Mouse (Mus musculus): Measurements from ENCODE around the gene Spcs1.

The Spcs1 gene

DNA sequence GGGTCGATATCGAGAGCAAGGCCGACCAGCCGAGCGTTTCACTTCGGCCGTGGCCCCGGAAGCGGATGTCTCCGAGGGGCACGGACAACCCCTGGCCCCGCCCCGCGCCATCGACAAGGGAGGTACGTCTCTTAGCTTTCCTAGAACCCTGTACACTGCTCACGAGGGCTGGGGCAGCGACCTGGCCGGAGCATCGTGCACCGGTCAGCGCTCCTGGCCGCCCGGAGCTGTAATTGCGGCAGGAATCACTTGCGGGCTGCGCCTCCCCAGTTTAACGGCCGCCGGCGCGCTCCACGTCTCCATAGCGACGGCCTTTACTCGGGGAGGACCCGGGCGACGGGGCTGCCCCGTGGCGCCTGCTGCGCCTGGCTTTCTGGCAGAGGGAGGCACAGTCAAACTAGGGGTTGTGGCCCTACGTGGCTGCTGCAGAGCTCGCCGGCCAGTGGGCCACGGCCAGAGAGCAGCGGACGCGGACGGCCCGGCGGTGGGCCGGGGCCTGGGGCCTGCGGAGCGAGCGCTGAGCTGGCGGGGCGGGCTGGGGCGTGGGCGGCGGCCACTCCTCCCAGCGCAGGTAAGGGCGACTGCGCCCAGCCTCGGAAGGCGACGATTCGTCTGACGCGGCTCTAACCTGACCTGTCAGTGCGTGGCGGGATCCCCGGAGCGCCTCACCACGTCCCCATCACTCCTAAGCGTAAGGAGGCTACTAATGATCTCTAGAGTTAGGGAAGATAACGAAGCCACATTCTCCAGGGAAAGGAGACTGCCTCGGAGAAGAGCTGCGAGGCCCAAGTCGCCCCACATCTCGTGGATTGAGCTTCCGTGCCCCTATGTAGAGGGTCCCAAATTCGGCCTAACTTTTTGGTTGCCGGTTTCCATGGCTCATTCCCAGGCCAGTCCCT is at the start of gene Spcs1, which contains the start of gene Glt8d1:
TSS of gene Spcs1 (minus strand) at position 366 of the 899 bp plus-strand sequence.
TSS of gene Glt8d1 (plus strand) at position 94 of the 899 bp plus-strand sequence.
- peak; percentile 82 for DNase-seq (ENCODE audit: low spot score)

DNA sequence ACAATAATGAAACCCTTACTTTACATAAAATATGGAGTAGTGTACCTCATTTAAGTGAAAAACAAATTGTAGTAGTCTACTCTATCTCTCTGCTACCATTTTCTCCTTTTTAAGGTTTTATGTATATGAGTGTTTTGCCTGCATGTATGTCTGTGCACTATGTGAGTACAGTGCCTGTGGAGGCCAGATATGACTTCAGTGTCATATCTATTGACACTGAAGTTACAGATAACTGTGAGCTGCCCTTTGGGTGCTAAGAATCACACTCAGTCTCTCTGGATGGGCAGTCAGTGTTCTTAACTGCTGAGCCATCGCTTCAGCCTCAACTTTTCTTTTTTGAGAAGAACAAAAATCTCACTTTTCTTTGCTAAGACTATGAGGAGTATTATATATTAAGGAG is 44.3 kb upstream of the Spcs1 start:
- DNase-seq (ENCODE audit: low spot score): no peak

DNA sequence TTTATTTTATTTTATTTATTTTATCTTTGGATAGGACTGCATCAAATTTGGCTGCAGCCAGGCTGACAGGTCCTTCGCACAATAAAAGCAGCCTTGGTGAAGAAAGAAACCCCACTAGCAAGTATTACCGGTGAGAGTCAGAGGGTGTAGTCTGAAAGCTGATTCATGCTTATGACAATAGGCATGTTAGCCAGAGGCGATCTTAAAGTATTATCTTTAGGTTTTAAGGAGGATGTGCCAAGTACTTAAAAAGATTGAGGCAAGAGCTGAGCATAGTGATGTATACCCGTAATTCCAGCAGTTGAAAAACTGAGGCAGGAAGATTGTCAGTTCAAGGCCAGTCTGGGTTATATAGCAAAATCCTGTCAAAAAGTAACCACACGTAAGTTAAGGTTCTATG is 43.8 kb upstream of the Spcs1 start:
- DNase-seq (ENCODE audit: low spot score): no peak

DNA sequence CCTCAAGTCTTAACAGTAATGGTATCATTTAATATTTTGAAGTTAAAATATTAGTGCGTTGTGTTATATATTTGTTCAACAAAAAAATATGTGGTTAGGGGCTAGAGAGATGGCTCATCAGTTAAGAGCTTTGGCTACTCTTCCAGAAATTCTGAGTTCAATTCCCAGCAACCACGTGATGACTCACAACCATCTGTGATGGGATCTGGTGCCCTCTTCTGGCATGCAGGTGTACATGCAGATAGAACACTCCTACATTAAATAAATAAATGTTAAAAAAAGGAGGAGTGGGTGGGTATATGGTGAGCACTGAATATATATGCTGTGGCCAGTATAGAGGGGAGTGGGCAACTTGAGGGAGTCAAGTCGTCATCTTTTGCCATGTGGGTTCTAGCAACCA is 24.3 kb upstream of the Spcs1 start:
- no peak for DNase-seq (ENCODE audit: low spot score)

DNA sequence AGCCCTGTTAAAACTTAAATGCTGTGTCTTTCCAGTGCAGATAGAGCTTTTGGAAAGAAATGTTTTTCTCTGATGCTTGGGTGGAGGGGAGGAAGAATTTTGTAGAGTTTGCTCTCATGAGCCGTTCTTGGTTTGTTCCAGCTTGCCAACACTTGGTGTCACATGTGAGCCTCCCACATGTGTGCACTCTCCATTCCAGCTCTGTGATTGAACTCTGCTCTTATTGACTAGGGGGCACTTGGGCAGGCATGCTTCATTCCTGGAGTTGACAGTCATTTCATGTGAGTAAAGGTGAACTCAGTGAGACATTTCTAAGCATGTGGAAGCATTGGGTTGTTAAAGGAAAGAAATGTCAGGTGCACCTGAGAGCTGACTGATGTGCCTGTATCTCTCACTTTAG is 21.1 kb upstream of the Spcs1 start:
- DNase-seq (ENCODE audit: low spot score): no peak

DNA sequence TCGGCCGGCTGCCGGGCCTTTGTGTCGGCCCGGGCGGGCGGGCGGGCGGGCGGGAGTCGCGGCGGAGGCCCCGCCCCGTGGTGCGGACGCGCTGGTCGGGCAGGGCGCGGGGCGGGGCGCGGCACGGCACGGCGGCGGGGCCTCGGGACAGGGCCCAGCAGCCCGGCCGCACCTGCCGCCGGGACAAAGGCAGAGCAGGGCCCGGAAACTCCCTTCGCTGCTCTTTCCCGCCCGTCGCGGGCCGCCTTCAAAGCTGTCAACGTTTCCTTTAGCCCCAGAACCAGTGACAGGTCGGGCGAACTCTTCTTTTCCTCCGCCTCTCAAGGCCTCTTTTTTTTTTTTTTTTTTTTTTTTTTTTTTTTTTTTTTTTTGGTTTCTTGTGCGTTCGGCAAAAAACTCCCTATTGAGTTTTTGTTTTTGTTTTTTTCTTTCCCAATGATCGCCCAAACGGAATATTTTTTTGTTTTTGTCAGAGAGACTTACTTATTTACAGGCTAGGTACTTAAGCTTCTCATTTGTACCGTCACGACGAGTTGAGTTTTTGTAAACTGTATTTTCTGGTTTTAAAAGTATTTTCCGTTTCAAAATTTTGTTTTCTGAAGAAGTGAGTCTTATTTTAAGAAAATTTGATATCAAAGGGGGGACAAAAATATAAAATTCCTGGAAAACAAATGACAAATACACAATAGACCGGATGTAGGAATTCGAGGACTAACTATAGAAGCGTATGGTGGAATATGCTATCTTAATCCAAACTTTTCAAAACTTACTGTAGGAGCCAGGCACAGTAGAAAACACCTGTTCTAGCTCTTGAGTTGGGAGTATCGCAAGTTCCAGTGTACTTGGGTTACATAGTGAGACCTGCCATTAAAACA is 18.1 kb upstream of the Spcs1 start:
- DNase-seq (ENCODE audit: low spot score): peak; percentile 85

DNA sequence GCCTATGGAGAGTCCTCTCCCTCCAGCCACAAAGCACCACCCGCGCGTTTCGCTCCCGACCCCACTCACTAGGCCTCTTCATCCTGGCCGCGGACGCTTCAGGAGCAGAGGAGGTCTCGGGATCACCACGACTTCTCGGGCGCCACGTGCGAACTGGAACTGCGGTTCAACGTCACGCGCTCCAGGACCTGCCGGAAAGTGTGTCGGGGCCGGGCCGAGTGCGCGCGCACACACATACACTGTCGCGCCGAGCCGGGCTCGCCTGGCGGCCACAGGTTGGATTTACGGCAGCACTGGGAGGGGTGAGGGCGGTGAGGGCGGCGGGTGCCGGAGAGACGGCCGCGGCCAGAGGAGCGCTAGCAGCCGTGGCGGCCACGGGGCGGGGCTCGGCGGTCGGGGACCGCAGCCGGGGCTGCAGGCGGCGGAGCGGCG is 17.4 kb upstream of the Spcs1 start, which contains the start of the genes Pbrm1 and Gnl3:
TSS of gene Pbrm1 (plus strand) at position 279 of the 432 bp plus-strand sequence.
TSS of gene Gnl3 (minus strand) at position 293 of the 432 bp plus-strand sequence.
- DNase-seq (ENCODE audit: low spot score): peak; percentile 97

DNA sequence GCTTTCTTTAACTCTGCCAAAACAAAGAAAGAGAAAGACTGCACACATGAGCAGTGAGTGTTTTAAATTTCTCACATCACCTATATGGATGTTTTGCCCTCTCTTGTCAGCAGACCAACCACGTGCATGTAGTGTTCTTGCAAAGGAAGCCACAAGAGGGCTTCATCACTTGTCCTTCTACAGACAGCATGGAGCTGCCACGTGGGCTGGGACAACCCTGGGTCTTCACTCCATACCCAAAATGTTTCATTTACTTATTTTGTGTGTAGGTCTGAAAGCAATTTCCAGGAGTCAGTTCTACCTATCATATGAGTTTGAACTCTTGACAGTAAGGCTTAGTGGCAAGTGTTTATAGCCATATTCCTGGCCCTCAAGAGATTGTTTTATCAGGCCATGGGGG is 16.4 kb upstream of the Spcs1 start:
- DNase-seq (ENCODE audit: low spot score): peak; percentile 76

DNA sequence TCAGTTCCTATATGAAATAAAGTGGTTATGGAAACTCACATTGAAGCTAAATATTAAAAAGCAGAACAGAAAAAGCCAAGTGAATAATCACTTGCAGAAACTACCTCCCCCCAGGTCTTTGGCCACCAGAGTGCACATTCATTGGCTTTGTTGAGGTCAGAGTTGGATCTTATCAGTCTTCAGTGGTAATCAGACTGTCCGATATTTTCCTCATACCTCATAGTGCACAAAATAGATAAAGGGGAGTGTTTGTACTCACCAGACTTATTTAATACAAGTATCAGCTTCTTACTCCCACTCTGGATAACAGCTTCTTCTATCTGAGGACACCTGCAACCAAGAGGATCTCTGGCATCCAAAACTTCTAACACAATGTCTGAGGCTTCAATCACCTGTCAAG is 14.6 kb upstream of the Spcs1 start:
- DNase-seq (ENCODE audit: low spot score): no peak

DNA sequence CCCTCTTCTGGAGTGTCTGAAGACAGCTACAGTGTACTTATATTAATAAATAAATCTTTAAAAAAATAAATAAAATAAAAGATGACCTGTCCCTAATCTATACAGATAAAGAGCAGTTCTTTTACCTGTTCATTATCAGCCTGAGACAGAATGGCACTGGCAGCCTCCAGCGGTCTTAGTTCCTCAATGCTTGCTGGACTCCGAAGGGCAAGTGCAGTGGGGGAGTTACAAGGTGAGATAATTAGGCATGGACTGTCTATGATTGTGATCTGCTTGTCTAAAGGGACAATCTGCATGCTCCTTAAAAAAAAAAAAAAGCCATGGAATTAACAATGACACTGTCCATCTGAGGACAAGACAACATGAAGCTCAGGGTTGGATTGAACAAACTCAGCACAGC is 12.5 kb upstream of the Spcs1 start:
- DNase-seq (ENCODE audit: low spot score): no peak

DNA sequence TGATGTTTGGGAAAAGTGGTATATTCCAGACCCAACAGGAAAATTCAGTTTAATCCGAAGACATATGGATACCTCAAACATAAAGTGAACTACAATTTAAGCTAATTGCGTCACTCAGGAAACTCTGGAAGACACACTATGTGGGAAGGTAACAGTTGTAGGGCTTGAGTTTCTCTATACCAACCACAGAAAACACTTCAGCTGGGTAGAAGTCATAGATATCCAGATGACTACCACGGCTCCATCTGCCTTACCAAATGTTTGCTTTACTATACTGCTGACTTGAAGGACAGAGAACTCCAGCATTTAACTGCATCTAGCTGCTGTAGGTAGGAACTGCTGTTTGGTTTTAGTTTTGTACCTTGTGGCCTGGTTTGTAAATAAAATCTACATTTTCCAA is 10.1 kb upstream of the Spcs1 start:
- no peak for DNase-seq (ENCODE audit: low spot score)

DNA sequence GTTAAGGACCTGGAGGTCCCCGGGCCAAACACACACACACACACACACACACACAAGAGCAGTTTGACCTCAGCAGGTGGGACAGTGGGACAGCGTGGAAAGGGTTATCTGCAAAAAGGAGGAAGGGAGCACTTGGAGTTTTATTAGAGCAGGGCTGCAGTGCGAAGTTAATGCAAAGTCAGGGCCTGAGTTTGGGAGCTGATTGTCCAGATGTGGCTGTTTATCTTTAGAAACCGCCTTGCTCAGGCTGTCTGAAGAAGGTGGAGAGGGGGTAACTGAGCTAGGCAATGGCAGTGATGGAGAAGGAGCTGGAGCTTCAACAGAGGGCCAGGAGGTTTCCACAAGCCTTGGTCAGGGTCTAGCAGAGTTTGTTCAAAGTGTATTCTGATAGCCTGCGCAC is 5.3 kb upstream of the Spcs1 start:
- no peak for DNase-seq (ENCODE audit: low spot score)

DNA sequence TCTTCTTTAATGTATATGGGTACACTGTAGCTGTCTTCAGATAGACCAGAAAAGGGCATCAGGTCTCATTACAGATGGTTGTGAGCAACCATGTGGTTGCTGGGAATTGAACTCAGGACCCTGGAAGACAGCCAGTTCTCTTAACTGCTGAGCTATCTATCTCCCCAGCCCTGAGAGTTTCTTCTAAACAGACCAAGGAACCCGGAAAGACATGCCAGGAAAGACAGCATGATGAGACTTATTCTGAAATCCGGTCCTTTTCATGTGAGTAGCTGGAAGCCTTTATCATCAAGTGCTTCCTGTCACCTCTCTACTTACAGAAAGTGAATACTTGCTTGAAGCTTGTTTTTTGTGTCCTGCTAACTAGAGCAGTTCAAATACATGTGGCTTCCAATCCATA is 3.1 kb upstream of the Spcs1 start:
- no peak for DNase-seq (ENCODE audit: low spot score)

DNA sequence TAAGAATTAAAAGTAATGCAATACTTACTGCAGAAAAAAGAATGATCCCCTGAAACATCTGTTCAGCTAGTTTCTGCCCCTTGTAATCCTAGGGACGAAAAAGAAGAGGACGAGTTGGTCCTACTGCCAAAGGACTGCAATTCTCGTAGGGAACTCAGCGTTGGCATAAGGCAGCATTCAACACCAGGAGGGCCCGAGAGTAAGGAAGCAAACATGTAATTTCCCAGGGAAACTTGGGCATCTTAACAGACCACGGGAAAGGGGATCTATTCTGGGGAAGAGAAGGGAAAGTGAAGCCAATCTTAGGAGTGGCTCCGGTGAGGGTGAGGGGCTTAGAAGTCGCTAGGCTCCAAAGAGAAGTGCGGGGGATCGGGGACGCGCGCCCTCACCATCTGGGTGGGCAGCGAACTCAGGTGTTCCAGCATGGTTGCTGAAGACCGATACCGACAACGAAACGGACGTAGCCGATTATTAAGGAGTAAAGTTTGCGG is 611 bp downstream of the Spcs1 start:
- DNase-seq (ENCODE audit: low spot score): peak; percentile 32

DNA sequence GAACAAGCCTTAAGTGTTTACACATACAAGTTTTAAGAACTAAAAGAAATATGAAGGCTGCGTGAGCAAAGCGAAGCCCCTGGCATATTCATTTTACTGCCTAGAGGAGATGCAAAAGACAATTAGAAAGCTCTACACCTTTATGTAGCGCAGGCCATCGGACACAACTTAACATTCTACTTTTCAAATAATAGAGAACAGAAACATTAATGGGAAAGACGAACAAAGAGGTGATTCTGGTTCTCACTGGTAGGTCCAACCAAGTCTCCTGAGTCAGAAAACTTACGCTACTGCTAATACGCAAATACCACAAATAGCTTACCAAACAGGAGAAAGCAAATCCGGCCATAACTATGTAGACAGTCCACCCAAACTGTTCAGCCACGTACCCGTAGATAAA is 1.1 kb downstream of the Spcs1 start:
- no peak for DNase-seq (ENCODE audit: low spot score)

DNA sequence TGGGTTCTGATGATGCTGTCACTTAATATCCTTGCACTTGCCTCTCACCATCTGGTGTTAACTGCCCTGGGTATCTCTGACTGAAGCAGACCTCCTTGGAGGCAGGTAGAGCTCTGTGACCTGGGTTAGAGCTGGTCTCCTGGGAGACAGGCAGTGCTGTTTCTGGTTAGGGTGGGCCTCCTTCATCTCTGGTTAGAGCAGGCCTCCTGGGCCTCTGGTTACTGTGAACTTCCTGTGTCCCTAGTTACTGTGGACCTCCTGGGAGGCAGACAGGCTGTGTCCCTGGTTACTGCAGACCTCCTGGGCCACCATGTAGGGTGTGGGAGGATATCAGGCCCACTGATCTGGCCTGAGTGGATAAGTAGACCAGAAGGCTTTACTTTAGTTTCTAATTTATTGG is 5.1 kb downstream of the Spcs1 start:
- DNase-seq (ENCODE audit: low spot score): no peak

DNA sequence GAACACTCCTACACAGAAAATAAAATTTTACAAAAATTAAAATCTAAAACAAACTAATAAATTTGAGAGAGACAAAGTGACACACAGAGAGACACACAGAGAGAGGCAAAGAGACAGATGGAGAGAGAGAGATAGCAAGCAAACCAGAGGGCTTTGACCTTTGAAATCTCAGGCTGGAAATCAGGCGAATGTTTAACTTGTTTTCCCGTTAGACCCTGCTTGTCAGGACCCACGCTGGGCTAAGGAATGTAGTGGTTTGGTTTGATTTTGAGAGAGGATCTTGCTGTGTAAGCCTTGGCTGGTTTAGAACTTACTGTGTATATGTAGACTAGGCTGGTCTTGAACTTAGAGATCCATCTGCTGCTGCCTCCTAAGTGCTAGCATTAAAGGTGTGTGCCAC is 25.2 kb downstream of the Spcs1 start:
- DNase-seq (ENCODE audit: low spot score): no peak

DNA sequence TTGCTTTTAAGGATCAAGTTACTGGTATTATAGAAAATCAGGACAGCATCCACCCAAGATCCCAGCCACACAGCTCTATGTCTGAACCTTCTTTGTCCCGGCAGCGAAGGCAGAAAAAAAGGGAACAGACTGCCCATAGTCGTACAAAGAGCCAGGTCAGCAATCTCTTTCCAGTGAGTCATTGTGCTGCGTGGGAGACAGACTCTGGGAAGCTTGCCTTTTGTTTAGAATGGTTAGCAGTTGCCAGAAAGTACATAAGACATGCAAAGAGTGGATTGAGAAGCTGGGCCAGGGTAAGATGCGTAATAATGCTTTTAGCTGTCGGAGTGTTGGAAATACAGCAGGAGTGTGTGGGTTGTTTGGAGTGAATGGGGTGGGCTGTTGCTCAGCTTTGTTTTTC is 27.3 kb downstream of the Spcs1 start:
- no peak for DNase-seq (ENCODE audit: low spot score)

DNA sequence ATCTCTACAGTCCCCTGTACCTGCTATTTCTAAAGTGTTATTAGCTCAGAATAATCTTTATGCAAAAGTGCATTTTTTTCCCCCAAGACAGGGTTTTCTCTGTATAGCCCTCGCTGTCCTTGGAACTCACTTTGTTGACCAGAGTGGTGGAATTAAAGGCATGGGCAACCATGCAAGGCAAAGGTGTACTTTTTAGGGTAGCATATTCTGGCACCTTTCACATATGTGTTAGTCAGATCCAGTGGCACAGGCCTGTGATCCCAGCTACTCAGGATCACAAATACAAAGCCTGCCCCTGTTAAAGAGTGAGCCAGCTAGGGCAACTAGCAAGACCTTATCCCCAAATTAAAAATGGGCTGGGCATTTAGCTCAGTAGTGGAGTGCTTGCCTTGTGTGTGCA is 41.1 kb downstream of the Spcs1 start:
- no peak for DNase-seq (ENCODE audit: low spot score)

DNA sequence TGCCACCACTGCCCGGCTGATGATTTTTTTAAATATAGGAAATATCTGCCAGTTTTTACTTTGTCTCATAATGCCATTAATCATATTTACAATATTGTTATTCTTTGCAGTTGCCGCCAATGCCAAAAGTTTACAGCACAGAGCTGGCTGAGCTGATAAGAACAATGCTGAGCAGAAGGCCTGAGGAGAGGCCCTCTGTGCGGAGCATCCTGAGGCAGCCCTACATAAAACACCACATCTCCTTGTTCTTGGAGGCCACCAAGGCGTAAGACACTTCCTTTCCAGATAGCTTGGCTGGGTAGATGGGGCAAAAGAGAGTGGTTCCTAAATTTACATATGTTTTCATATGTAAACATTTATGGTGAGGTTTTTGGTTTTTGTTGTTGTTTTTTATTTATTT is 42.4 kb downstream of the Spcs1 start:
- DNase-seq (ENCODE audit: low spot score): no peak

DNA sequence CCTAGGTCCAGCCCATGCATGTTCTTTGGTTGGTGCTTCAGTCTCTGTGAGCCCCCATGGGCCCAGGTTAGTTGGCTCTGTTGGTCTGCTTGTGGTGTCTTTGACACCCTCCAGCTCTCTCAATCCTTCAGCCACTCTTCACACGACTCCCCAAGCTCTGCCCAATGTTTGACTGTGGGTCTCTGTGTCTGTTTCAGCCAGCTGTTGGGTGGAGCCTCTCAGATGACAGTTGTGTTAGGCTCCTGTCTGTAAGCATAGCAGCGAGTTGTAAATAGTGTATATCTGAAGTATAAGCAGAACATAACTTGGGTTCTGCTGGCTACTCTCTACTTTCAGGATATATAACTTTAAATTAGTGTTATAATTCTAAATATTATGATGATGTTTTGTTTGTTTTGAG is 43.0 kb downstream of the Spcs1 start:
- DNase-seq (ENCODE audit: low spot score): no peak

DNA sequence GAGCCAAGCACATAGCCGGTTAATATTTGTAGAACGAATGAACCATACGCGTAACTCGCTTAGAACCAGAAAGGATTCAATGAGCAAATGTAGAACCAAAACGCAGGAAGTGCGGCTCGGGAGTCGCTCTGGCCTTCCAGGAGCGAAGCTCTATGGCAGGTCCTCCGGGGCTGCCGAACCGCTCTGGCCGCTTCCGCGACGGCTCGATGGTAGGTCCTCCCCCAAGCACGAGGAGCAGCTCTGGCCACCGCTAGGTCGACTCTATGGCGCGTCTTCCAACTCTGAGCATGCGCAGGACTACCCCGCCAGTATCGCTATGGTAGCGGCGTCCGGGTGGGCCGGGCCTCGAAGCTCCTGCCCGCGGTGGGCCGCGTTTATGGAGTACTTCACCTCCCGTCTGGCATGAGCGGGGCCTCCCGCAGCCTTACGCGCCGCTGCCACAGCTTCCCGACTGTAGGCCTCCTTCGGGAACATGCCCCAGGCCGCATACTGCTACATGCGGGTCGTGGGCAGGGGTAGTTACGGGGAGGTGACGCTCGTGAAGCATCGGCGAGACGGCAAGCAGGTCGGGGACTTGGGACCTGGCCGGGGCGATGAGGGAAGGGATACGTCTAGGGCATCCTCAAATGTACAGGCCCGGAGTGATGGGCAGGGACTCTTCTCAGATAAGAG is 50.2 kb downstream of the Spcs1 start, which contains the start of gene Nek4:
TSS of gene Nek4 (plus strand) at position 224 of the 672 bp plus-strand sequence.
- DNase-seq (ENCODE audit: low spot score): peak; percentile 97

All from MN1 (cell line).